Mouse (Mus musculus) heart, adult 2 months (tissue): ENCODE results near the gene Ltc4s. TPM values are rescaled to one million over a fixed set of nuclear protein-coding genes. Genes with fewer than 3 reads are reported as not detected.

Experiments
- DNase-seq, 2 experiments: peaks; one replicate each; pipeline ENCODE4 v3.0.0; 2021
- H3K27ac ChIP-seq: fragments of 200-600 bp; 2 replicates; pipeline ENCODE4 v1.8.1; 2022
- H3K27me3 ChIP-seq: fragments of 200-500 bp; 2 replicates; pipeline ENCODE4 v1.6.1; 2012; ENCODE audit warnings: mild to moderate bottlenecking, low read length, inconsistent platforms, mixed read lengths; ENCODE audit not compliant: control insufficient read depth, insufficient read depth
- H3K36me3 ChIP-seq: fragments of 200-500 bp; 2 replicates; pipeline ENCODE4 v1.6.1; 2012; ENCODE audit warnings: low read length, inconsistent platforms; ENCODE audit not compliant: control insufficient read depth, insufficient read depth
- H3K4me1 ChIP-seq: fragments of 200-500 bp; 2 replicates; pipeline ENCODE4 v1.6.1; 2011; ENCODE audit warnings: low read length; ENCODE audit not compliant: control insufficient read depth, insufficient read depth
- H3K4me3 ChIP-seq: fragments of 200-600 bp; 2 replicates; pipeline ENCODE4 v1.8.1; 2022
- H3K79me2 ChIP-seq: fragments of 200-500 bp; replicated peaks from 2 replicates; pipeline ENCODE4 v1.6.1; 2012; ENCODE audit warnings: mild to moderate bottlenecking, inconsistent platforms, low read length, moderate library complexity, mixed read lengths; ENCODE audit not compliant: control insufficient read depth, insufficient read depth
- H3K9ac ChIP-seq: fragments of 200-500 bp; 2 replicates; pipeline ENCODE4 v1.6.1; 2012; ENCODE audit warnings: low read depth, mild to moderate bottlenecking, control low read depth, inconsistent platforms, low read length, mixed read lengths
- CTCF ChIP-seq: fragments of 200-600 bp; IDR thresholded peaks from 2 replicates; pipeline ENCODE4 v1.8.1; 2022; ENCODE audit warnings: antibody characterized with exemption, mild to moderate bottlenecking, moderate library complexity
- EP300 ChIP-seq: fragments of 200-500 bp; IDR thresholded peaks from 2 replicates; pipeline ENCODE4 v1.6.1; 2011; ENCODE audit warnings: low read depth, low read length, control low read depth; ENCODE audit not compliant: insufficient read depth
- POLR2A ChIP-seq: fragments of 200-500 bp; IDR thresholded peaks from 2 replicates; pipeline ENCODE4 v1.6.1; 2011; ENCODE audit warnings: mild to moderate bottlenecking, low read depth, low read length, control low read depth; ENCODE audit not compliant: insufficient read depth
- WGBS: fragments of 180-500 bp; shearing (Covaris S2); methylation state at CpG from one replicate; pipeline ENCODE4 v1.1.7; 2018; 5-methylcytosine and 5-hydroxymethylcytosine counted together
- intact Hi-C: fragments of 180-260 bp; cut with DNase I; formaldehyde crosslinking; loops from one replicate; pipeline ENCODE4 v1.15.1; 2025
- microRNA-seq, 2 experiments: library from miRNA; unstranded; fragments of <30 nt; microRNA quantifications; one replicate each; pipeline ENCODE4 v1.2.0; 2021
- polyA plus RNA-seq: library from polyadenylated mRNA; depleted of rRNA; stranded (reverse); fragments of >200 nt; gene quantifications from 2 replicates; pipeline ENCODE4 v1.2.3, GENCODE M21; 2012; rRNA removed
- total RNA-seq, 2 experiments: library from RNA; stranded (reverse); gene quantifications; 2 replicates each; pipeline ENCODE4 v1.2.3; 2021

Gene Ltc4s
- total and polyA plus RNA-seq, 3 experiments: 8.8 to 16.2 (median 10.0) TPM

DNA sequence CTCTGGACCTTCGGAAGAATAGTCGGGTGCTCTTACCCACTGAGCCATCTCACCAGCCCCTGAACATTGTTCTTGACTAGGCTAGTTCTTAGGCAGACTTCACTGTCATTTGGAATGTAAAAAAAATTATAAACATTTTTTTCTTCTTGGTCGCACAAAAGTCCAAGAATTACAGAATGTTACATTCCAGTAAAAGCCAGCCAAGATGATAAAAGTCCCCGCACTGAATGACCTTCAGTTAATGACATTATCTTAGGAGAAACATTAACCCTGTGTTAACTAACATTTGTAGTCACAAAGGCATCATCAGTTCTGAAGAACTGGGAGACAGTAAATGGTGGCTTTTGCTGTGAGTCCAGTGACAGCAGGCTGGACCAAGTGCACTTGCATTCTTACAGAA, 48.1 kb downstream of the Ltc4s start:
- no peak for DNase-seq
- H3K9ac ChIP-seq: no peak overlapping the region
- H3K79me2 ChIP-seq: no peaks in the 10 kb centered on the region
- H3K4me3 ChIP-seq: no peak overlapping the region
- intact Hi-C loops: no loop called here
- no peak for TF ChIP-seq EP300
- no peak for TF ChIP-seq POLR2A
- TF ChIP-seq CTCF: no peak
- H3K27ac ChIP-seq: no peak overlapping the region
- WGBS: 62% methylated on average over 4 of the region's 4 CpGs
- H3K36me3 ChIP-seq: no peaks in the 10 kb centered on the region
- no peaks in the 10 kb centered on the region for H3K27me3 ChIP-seq
- H3K4me1 ChIP-seq: no peaks in the 10 kb centered on the region

- no peak for DNase-seq
- no peaks in the 10 kb centered on the region for H3K27me3 ChIP-seq
- H3K9ac ChIP-seq: no peak overlapping the region
- intact Hi-C loops: no loop called here
- TF ChIP-seq POLR2A (no peak), CTCF (no peak), EP300 (no peak)
- 57% methylated on average over 7 of the region's 7 CpGs for WGBS
- H3K27ac ChIP-seq: no peak overlapping the region
- H3K4me3 ChIP-seq: no peak overlapping the region
- H3K79me2 ChIP-seq: no peaks in the 10 kb centered on the region
- no peaks in the 10 kb centered on the region for H3K4me1 ChIP-seq
- no peaks in the 10 kb centered on the region for H3K36me3 ChIP-seq
Measured at GRCm38 (mm10) chr11:50188682-50189081, 49.7 kb downstream of the Ltc4s start.

Small RNA genes within 50 kb of the gene (microRNA-seq; reads per million reads assigned to microRNA genes)
- 0.39 to 0.56 reads per million in 2 experiments for gene Mir6919

Other genes starting within 250 kb of the Ltc4s start
- 10 to 100 TPM; 49.5 to 53.2 TPM for gene Rnf130, start 213.3 kb downstream of the Ltc4s start, total RNA-seq
- gene Rnf130, start 213.3 kb downstream of the Ltc4s start, polyA plus RNA-seq: 26.6 and 31.8 TPM in 2 replicates
- gene Tbc1d9b, start 107.2 kb downstream of the Ltc4s start, total RNA-seq: 10 to 100 TPM; 41.4 to 44.0 TPM
- 30.9 and 39.6 TPM in 2 replicates for gene Tbc1d9b, start 107.2 kb downstream of the Ltc4s start, polyA plus RNA-seq
- 1 to 10 TPM; 1.6 to 1.8 TPM for gene Mrnip, start 64.2 kb downstream of the Ltc4s start, total RNA-seq
- 3.0 and 3.5 TPM in 2 replicates for gene Mrnip, start 64.2 kb downstream of the Ltc4s start, polyA plus RNA-seq
- 100 to 1,000 TPM; 298 to 421 TPM for gene Sqstm1, start 27.8 kb downstream of the Ltc4s start, total RNA-seq
- gene Sqstm1, start 27.8 kb downstream of the Ltc4s start, polyA plus RNA-seq: 200 and 225 TPM in 2 replicates
- gene Mgat4b, start 27.7 kb downstream of the Ltc4s start, total RNA-seq: 10 to 100 TPM; 78.6 to 82.0 TPM
- 53.8 and 56.7 TPM in 2 replicates for gene Mgat4b, start 27.7 kb downstream of the Ltc4s start, polyA plus RNA-seq
- gene Maml1, start 53.7 kb upstream of the Ltc4s start, total RNA-seq: 10 to 100 TPM in 1 of 2 experiments, 1 to 10 TPM in 1; 9.7 to 10.7 TPM
- gene Maml1, start 53.7 kb upstream of the Ltc4s start, polyA plus RNA-seq: 6.6 and 7.4 TPM in 2 replicates
- 100 to 1,000 TPM; 324 to 369 TPM for gene Canx, start 87.1 kb upstream of the Ltc4s start, total RNA-seq
- 64.8 and 153 TPM in 2 replicates for gene Canx, start 87.1 kb upstream of the Ltc4s start, polyA plus RNA-seq
- not detected for gene Cby3, start 115.8 kb upstream of the Ltc4s start, total RNA-seq
- 0.29 TPM in 1 of 2 replicates, not detected in the other for gene Cby3, start 115.8 kb upstream of the Ltc4s start, polyA plus RNA-seq
- 100 to 1,000 TPM; 110 to 114 TPM for gene Hnrnph1, start 138.4 kb upstream of the Ltc4s start, total RNA-seq
- gene Hnrnph1, start 138.4 kb upstream of the Ltc4s start, polyA plus RNA-seq: 56.3 and 103 TPM in 2 replicates
- gene Rufy1, start 192.5 kb upstream of the Ltc4s start, total RNA-seq: 10 to 100 TPM; 27.6 to 30.4 TPM
- gene Rufy1, start 192.5 kb upstream of the Ltc4s start, polyA plus RNA-seq: 26.0 and 41.4 TPM in 2 replicates